Mouse (Mus musculus) skeletal muscle tissue, adult 2 months (tissue): ENCODE data around the gene Tbc1d2b.

Experiments
- DNase-seq: peaks from one replicate; pipeline ENCODE4 v3.0.0-alpha.2; 2012; ENCODE audit warnings: low read depth, low spot score

The Tbc1d2b gene

GRCm38 (mm10) chr9:90204396-90204915 is 66.1 kb downstream of the Tbc1d2b start:
- no peak for DNase-seq

DNA sequence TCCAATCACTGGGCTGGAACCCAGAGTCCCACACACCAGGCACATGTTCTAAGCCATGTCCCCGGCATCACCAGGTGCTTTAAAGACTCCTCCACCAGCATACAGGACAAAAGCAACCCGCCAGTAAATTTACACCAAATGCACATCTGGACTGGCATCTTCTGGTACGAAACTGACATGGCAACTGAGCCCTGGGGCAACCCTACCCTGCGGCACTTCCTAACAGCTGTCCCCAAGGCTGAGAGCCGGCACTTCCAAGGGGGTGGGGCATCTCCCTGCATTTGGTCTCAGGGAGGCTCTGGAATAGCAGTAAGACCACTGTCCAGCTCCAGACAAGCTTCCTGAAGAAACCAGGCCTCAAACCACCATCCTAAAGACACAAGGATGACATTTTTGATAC is 67.4 kb downstream of the Tbc1d2b start:
- DNase-seq = no peak

DNA sequence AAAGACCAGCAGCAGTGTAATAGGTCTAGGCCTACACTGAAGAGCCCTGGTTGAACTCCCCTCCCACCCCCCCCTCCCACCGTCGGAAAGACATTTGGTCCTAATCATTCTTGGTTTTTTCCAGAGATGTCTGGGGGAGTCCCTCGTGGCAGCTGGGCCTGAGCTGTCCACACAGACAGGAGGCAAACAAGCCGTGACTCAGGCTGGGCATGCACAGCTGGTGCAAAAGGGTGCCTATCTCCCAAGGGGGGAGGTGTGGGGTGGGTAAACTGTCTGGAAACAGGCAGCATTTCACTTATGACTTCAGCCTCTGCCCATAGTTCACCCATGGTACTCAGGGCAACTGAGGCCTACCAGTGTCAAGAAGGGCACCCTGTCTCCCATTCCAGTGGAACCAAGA is 69.1 kb downstream of the Tbc1d2b start:
- no peak for DNase-seq

DNA sequence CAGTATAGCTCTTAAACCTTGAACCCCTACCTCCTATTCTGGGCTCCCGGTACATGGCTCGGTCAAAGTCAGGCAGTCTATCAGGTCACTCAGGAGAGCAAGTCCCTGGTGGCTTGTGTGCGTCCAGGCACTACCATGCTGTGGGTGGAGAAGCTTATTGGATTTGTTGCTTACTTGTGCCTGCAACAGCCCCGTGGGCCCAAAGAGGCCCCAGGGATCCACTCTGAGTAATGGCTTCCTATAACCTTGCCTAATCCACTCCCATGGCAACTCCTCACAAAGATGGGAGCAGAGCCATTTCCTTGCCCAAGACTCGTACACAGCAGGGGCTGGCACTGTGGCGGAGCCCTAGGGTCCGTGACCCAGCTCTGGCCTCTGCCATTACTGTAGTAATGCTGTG is 69.5 kb downstream of the Tbc1d2b start:
- no peak for DNase-seq

DNA sequence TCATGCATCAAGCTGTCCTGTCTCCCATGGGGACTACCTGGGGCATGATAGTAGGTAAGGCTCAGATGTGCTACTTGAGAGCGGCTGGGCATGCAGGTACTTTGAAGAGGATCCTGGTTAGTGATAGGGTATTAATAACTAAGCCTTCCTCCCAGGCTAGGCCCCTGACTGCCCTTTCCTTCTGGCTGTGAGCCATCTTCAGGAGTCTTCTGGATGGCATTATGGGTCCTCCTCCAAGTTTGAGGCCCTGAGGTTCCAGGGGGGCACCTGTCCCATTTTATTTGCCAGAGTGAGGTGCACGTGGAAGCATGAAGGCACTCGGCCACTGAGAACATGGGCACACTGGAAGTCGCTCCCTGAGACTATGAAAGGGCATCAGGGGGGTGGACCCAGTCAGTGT is 70.1 kb downstream of the Tbc1d2b start:
- no peak for DNase-seq

GRCm38 (mm10) chr9:90199611-90200010 is 71.0 kb downstream of the Tbc1d2b start:
- no peak for DNase-seq

DNA sequence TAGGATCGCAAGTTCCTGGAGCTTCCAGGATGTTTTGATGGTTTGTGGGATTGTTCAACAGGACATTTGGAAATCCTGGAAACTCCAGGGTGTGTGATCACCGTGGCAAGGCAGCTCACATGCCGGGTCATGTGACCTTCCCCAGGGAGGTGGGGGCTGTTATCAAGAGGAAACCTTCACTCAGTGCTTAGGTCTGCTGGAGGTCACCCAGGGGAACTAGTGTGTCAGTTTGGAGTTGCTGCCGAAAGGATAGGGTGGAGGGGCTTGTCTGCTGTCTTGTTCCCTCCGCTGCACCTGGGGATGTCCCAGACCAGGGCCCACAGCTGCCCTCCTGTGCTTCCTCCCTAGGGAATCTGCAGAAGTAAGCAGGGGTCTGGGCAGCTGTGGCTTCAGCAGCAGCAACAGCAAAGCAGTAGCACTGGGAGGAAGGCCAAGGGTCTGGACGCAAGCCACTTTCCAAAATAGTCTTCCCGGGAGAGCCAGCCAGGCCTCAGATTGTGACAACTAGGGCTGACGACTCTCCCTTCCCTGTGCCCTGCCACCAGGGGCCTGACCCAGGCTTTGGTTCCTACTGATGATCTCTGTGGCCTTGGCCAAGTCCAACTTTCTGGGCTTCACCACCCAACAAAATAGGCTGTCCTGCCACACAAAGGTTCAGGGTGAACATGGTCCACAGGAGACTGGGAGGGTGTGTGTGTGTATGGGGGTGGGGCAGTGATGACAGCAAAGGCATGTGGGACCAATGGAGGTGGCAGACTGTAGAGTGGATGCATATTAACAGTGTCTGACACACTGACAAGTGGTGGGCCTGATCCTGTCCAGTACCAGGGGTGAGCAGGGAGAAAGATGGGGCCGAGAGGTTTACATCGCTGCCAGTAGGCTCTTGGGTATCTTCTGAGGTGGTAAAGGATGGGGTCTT is 71.8 kb downstream of the Tbc1d2b start:
- peak; percentile 66 for DNase-seq

- no peak for DNase-seq
These were observed 72.7 kb downstream of the Tbc1d2b start for GRCm38 (mm10) chr9:90197866-90198383.

DNA sequence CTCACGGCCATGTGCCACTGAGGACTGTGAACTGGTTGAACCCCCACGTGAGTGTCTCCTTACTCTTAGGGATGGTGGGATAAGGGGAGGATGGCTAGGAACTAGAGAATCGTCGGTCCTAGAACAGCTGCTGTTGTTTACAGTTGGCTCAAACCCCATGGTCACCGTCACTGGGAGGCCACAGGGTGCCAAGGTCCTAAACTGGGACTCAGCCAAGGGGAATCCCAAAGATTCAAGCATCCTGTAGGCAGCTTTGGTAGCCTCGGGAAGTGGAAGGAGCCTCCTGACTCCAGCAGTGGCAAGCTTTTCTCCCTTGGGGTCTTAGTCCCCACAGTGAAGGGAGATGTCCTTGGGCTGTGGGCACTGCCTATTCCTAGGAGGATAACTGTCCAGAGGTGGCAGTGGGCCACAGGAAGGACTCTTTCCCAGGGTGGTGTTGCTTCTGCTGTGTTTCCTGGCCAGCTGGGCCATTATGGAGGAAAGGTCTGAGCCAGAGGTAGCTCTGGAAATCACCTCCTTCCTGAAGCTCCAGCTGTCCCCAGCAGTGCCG is 73.4 kb downstream of the Tbc1d2b start:
- DNase-seq = no peak

- no peak for DNase-seq
These were observed 74.3 kb downstream of the Tbc1d2b start for GRCm38 (mm10) chr9:90196262-90196661.

DNA sequence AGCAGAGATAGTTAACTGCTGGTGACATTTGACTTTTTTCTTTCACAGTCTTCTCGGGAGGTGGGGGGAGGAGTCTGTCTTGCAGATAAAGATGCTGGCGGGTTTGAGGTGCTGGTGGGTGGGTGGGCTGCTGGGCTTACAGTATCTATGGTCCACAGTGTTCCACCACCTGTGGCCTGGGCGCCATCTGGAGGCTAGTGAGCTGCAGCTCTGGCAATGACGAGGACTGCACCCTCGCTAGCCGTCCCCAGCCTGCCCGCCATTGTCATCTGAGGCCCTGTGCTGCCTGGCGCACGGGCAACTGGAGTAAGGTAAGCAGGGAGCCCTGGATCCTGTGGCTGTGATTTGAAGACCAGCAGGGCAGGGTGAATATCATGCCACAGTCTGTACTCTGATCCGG is 75.6 kb downstream of the Tbc1d2b start:
- no peak for DNase-seq

- DNase-seq = no peak
These were observed 81.2 kb downstream of the Tbc1d2b start for GRCm38 (mm10) chr9:90189391-90189790.

DNA sequence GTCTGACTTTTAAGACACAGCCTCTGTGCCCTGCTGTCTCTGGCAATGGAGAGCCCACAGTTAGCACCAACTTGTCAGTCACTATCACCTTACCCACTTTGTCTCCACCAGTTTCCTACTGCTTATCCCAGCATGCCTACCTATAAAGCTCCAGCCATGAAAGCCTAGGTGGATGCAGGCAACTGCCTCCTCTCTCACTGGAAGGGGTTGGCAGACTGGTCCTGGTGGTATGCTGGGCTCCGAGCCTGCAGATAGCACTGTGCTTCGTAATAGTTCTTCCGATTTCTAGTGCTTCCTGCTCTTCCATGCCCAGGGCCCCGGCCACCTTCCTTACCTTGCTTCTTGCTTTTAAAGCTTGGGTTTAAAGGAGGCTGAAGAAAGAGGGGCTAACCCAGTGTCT is 81.7 kb downstream of the Tbc1d2b start:
- DNase-seq = no peak

DNA sequence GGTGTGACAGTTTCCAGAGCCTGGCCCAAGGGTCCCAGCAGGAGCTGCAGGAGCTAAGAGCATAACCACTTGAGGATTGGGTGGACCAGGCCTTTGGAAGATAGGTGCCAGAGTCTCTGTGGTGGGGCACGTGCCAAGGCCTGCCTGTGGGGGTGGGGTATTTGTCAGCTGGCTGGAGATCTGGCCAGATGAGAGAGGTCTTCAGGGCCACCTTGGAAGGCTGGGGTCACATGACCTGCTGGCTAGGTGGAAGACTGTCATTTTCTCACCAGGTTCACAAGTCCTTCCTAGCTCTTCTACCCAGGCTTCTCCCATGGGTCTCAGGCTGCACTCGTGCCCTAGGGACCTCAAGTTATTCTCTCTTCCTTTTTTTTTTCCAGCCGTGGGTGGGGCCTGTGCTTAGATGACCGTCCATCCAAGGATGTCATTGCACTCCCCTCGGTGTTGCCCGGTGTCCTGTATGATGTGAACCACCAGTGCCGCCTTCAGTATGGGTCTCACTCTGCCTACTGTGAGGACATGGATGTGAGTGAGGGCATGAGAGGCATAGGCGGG is 85.2 kb downstream of the Tbc1d2b start:
- DNase-seq = no peak

DNA sequence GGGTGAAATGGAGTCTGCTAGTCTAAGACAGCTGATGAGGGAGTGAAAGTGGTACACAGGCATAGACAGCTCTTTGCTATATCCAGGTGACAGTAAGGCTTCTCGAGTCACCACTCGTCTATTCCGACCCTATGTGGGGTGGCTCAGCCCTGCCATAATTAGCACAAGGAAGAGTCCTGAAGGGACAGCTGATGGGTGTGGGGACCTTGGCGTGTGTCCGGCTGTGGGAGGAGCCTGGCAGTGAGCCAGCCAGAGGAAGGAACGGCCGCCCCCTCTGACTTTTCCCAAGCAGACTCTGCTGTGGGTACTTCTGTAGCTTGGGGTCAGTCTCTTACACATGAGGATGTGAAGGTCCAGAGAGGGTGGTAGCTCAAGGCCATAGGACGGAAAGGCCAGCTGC is 86.5 kb downstream of the Tbc1d2b start:
- DNase-seq = no peak

- no peak for DNase-seq
These were observed 87.1 kb downstream of the Tbc1d2b start for GRCm38 (mm10) chr9:90183550-90183949.

DNA sequence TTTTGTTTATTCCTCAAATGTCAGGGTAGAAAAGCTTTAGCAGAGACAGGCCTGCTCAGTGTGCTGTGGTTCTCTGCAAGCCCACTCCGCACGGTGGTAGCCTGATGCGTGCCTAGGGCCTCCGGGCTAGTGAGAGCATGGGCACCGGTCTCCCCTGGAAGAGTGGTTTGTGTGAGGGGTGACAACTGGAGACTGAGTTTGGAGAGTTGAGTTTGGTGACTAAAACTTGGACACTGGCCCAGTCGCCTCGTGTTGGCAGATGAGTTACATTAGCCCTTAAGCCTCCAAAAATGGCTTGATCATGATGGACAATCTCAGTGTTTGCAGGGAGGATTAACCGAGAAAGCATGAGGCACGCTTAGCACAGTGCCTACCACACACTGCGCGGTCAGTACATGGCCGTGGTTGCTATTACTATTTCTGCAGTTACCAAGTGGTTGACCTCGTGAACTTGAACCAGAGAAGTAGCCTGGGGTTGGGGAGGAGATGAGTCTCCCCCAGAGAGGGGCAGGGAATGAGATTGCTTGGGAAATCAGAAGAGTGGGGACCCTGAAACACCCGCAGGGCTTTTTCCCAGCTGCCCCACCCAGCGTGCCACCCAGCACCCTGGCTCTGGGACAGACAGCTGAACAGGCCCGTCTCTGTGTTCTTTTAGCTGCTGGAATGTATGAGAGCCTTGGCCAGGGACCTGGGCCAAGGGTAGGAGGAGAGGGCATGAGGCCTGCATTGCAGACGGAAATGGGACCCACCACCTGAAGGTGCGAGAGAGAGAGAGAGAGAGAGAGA is 87.8 kb downstream of the Tbc1d2b start:
- no peak for DNase-seq

DNA sequence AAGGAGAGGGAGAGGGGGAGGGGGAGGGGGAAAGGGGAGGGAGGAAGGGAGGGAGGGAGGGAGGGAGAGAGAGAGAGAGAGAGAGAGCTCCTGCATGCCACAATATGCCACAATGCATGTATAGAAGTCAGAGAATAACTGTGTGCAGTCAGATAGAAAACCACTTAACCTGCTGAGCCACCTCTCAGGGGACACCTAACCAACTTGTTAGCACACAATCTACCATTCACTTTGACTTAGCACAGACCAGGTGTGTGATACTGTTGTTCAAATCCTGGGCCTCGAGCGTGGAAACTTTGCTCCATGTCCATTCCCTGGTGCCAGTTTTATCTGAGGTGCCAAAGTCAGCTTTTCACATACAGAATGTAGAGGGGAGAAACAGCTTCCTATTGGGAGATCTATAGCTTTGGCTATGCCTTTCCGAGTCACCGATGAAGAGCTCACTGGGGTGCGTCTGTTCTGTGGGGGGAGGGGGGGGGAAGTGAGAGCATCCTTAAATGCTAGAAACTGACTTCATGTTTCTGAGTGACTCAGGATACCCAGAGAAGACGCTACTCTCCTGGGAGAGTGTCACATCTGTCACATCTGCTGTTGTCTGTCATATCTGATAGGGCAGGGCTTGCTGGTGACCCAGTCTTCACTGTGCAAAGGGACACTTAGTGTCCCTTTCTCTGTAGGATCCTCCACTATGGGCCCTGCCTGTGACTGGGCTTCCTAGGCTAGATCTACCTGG is 88.8 kb downstream of the Tbc1d2b start:
- DNase-seq = no peak

- no peak for DNase-seq
These were observed 91.2 kb downstream of the Tbc1d2b start for GRCm38 (mm10) chr9:90179409-90179808.

DNA sequence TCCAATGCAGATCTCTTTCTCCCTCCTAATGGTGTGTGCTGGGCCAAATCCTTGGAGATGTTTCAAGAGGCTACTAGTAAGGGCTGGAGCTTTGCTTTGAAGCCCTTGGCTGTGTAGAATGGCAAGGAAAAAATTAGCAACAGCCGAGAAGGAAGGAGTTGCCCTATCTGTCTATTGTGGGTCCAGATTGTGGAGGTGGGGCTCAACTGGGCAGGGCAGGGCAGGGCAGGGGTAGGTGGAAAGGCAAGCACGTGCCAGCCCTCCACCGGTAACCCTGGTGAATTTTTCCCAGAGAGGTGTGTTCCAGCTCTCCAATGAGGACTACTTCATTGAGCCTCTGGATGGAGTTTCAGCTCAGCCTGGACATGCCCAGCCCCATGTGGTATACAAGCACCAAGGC is 97.3 kb downstream of the Tbc1d2b start:
- DNase-seq = no peak
